Mouse (Mus musculus) limb, embryonic 12.5 days (tissue): Measurements from ENCODE around the gene Adal. TPM values are rescaled to one million over a fixed set of nuclear protein-coding genes. Genes with fewer than 3 reads are reported as not detected.
A peak's percentile ranks its signal among the peaks of the same experiment; 100 is the strongest.

ENCODE experiments used
- ATAC-seq: fragments of 200-750 bp; cut with Nextera tagmentation; 2 replicates; pipeline ENCODE4 v1.8.0; 2017; ENCODE audit warnings: low read depth, moderate TSS enrichment; ENCODE audit not compliant: insufficient number of reproducible peaks, insufficient read depth, low FRiP score, low TSS enrichment
- H3K27ac ChIP-seq: fragments of 300-500 bp; sonication (generic); 2 replicates; pipeline ENCODE4 v1.5.1; 2016; ENCODE audit warnings: mild to moderate bottlenecking, moderate library complexity
- H3K27me3 ChIP-seq: fragments of 300-500 bp; sonication (generic); 2 replicates; pipeline ENCODE4 v1.6.1; 2016; ENCODE audit warnings: mild to moderate bottlenecking, moderate library complexity
- H3K36me3 ChIP-seq: fragments of 300-500 bp; sonication (generic); 2 replicates; pipeline ENCODE4 v1.6.1; 2016; ENCODE audit warnings: mild to moderate bottlenecking, moderate library complexity
- H3K4me1 ChIP-seq: fragments of 300-500 bp; sonication (generic); replicated peaks from 2 replicates; pipeline ENCODE4 v1.6.1; 2016
- H3K4me2 ChIP-seq: fragments of 300-500 bp; sonication (generic); 2 replicates; pipeline ENCODE4 v1.6.1; 2016; ENCODE audit warnings: mild to moderate bottlenecking, moderate library complexity
- H3K4me3 ChIP-seq: fragments of 300-500 bp; sonication (generic); replicated peaks from 2 replicates; pipeline ENCODE4 v1.5.1; 2016; ENCODE audit warnings: mild to moderate bottlenecking
- H3K9ac ChIP-seq: fragments of 300-500 bp; sonication (generic); replicated peaks from 2 replicates; pipeline ENCODE4 v1.6.1; 2016; ENCODE audit warnings: mild to moderate bottlenecking, moderate library complexity
- H3K9me3 ChIP-seq: fragments of 300-500 bp; sonication (generic); 2 replicates; pipeline ENCODE4 v1.6.1; 2016; ENCODE audit warnings: mild to moderate bottlenecking, moderate library complexity
- WGBS: fragments of 180-500 bp; shearing (Covaris S2); methylation state at CpG from one replicate; pipeline ENCODE4 v1.1.7; 2016; 5-methylcytosine and 5-hydroxymethylcytosine counted together
- polyA plus RNA-seq: library from polyadenylated mRNA; unstranded; fragments of >200 nt; fragmentation: Nextera tagmentation; extraction: Ambion mirVana; gene quantifications from 2 replicates; pipeline ENCODE4 v1.2.1, GENCODE M21; 2016

Adal gene
- polyA plus RNA-seq, 1 experiment from 2014 or later: 22.7 TPM

DNA sequence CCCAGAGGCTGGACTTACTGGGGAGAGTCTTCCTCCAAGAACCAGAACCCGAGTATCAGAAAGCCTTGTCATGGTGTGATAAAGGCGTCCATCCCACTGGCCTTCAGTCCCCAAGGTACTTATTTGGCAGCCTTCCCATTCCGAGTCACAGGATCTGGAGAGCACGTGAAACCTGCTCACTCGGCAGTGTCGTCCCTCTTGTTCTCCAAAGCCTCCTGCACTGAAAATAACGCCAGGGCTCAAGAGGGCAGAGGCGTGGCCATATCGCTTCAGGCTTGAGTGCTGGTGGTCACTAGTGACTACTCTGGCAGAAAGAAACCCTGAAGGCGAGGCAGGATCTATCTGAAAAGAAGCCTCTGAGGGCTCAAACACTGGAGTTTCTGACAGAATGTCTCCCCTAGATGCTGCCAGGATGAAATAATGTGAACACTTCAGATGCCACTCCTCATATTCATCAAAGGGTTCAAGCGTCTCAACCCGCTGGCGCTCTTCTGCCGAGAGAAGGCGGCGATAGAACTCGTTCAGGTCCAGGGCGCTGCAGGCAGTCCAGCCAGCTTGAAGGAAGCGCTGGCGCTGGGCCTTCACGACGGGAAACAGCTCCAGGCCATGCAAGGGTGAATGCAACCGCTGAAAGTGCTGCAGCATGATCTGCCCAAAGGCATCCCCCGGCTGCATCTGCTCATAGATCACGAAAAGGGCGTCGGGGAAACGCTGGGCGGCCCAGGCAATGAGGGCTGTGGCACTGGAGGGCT, 786 bp upstream of the Adal start:
- Histone ChIP-seq H3K4me3 (peak overlapping the region; percentile 66), H3K36me3 (peaks cover 36% of the 10 kb centered on the region), H3K27me3 (no peaks in the 10 kb centered on the region), H3K4me1 (peaks cover 18% of the 10 kb centered on the region), H3K4me2 (peak overlapping the region; percentile 89), H3K27ac (peak overlapping the region; percentile 98), H3K9me3 (peaks cover 12% of the 10 kb centered on the region), H3K9ac (peak overlapping the region; percentile 88)
- ATAC-seq: no peak
- 59% methylated on average over 29 of the region's 29 CpGs for WGBS

GRCm38 (mm10) chr2:121141216-121142035, 1.2 kb downstream of the Adal start:
- Histone ChIP-seq H3K27ac (peak overlapping the region; percentile 98), H3K9me3 (peaks cover 12% of the 10 kb centered on the region), H3K4me1 (peaks cover 18% of the 10 kb centered on the region), H3K4me2 (peak overlapping the region; percentile 89), H3K27me3 (no peaks in the 10 kb centered on the region), H3K9ac (peak overlapping the region; percentile 88), H3K36me3 (peaks cover 50% of the 10 kb centered on the region), H3K4me3 (peak overlapping the region; percentile 66)
- no peak for ATAC-seq
- WGBS: 75% methylated on average over 16 of the region's 16 CpGs

DNA sequence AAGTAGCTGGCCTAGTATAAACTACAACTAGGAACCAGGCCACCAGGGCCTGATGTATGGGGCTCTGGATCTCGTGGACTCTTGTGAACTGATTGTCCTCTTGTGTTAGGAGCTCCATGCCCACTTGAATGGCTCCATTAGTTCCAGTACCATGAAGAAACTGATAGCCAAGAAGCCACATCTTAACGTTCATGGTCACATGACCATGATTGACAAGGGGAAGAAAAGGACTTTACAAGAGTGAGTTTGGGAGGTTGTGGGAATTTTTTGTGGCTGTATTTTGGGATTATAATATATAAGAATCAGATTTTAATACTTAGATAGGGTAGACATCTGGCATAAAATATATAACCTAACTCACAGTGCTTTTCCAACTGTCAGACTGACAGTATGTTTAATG, 2.2 kb downstream of the Adal start:
- WGBS: 81% methylated on average over 2 of the region's 2 CpGs
- Histone ChIP-seq H3K9me3 (peaks cover 12% of the 10 kb centered on the region), H3K4me1 (peaks cover 18% of the 10 kb centered on the region), H3K36me3 (peaks cover 58% of the 10 kb centered on the region), H3K9ac (no peak overlapping the region), H3K4me3 (no peak overlapping the region), H3K27me3 (no peaks in the 10 kb centered on the region), H3K4me2 (no peak overlapping the region), H3K27ac (no peak overlapping the region)
- no peak for ATAC-seq

- Histone ChIP-seq H3K4me3 (no peak overlapping the region), H3K4me2 (no peak overlapping the region), H3K9me3 (no peaks in the 10 kb centered on the region), H3K9ac (no peak overlapping the region), H3K36me3 (peaks cover 43% of the 10 kb centered on the region), H3K4me1 (no peaks in the 10 kb centered on the region), H3K27me3 (no peaks in the 10 kb centered on the region), H3K27ac (no peak overlapping the region)
- 80% methylated on average over 5 of the region's 5 CpGs for WGBS
- no peak for ATAC-seq
Observed at GRCm38 (mm10) chr2:121149679-121150078, 9.5 kb downstream of the Adal start.

DNA sequence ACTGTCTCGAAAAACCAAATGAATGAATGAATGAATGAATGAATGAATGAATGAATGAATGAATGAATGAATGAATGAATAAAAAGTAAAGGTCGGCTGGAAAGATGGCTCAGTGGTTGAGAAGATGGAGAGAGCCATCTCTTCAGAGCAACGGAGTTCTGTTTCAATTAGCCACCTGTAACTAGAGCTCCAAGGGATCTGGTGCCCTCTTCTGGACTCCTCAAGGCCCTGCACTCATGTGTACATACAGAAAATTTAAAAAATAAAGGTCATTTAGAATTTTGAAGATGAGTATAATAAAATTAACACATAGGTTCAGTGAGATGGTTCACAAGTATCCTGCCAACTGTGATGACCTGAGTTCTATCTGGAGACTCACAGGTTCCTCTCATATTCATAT, 12.9 kb downstream of the Adal start:
- Histone ChIP-seq H3K9me3 (no peaks in the 10 kb centered on the region), H3K4me1 (no peaks in the 10 kb centered on the region), H3K4me2 (no peak overlapping the region), H3K4me3 (no peak overlapping the region), H3K9ac (no peak overlapping the region), H3K27me3 (no peaks in the 10 kb centered on the region), H3K36me3 (peaks cover 29% of the 10 kb centered on the region), H3K27ac (no peak overlapping the region)
- no peak for ATAC-seq
- 88% methylated on average over 3 of the region's 3 CpGs for WGBS

DNA sequence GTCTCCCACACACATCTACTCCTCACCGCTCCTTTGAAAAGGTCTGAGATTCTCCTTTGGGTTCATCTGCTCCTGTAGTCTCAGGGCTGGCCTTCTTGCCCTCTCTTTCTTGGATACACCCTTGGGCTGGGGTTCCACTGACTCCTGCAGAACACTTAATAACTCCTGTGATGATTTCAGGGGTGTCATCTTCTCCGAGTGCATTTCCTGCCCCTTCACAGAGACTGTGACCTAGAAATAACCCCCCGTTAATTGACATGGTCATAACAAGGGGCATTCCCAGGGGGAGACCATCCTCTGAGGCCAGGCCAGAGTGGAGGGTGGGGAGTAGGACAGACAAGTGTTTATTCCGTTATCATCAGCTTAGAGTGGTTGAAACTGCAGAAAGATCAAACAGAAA, 28.9 kb downstream of the Adal start:
- Histone ChIP-seq H3K27me3 (no peaks in the 10 kb centered on the region), H3K9ac (peak overlapping the region; percentile 86; the same call in 1 of the 2 replicates), H3K9me3 (no peaks in the 10 kb centered on the region), H3K27ac (no peak overlapping the region), H3K4me2 (peak overlapping the region; percentile 90), H3K4me1 (peaks cover 21% of the 10 kb centered on the region), H3K4me3 (peak overlapping the region; percentile 80), H3K36me3 (peaks cover 38% of the 10 kb centered on the region)
- WGBS: 41% methylated on average over 4 of the region's 4 CpGs
- no peak for ATAC-seq

GRCm38 (mm10) chr2:121169902-121170301, 29.7 kb downstream of the Adal start:
- peak overlapping the region; percentile 90 for H3K4me2 ChIP-seq
- peak overlapping the region; percentile 80 for H3K4me3 ChIP-seq
- peak overlapping the region; percentile 86 for H3K9ac ChIP-seq
- peaks cover 21% of the 10 kb centered on the region for H3K4me1 ChIP-seq
- 7% methylated on average over 9 of the region's 9 CpGs for WGBS
- no peaks in the 10 kb centered on the region for H3K27me3 ChIP-seq
- H3K36me3 ChIP-seq: peaks cover 40% of the 10 kb centered on the region
- ATAC-seq: no peak
- no peaks in the 10 kb centered on the region for H3K9me3 ChIP-seq
- peak overlapping the region; percentile 90 for H3K27ac ChIP-seq

GRCm38 (mm10) chr2:121170481-121170971, 30.3 kb downstream of the Adal start, which contains the start of gene Tubgcp4:
Tubgcp4 (plus strand) TSS chr2:121170654.
- ATAC-seq: peak; percentile 44; the same call in 1 of the 2 replicates
- Histone ChIP-seq H3K9me3 (no peaks in the 10 kb centered on the region), H3K27me3 (no peaks in the 10 kb centered on the region), H3K4me2 (peak within 1 kb of the TSS; percentile 90), H3K9ac (peak within 1 kb of the TSS; percentile 86), H3K4me3 (peak within 1 kb of the TSS; percentile 80), H3K27ac (peak within 1 kb of the TSS; percentile 90), H3K4me1 (peaks cover 21% of the 10 kb centered on the region), H3K36me3 (peaks cover 43% of the 10 kb centered on the region)
- WGBS: under 1% methylated on average over 38 of the region's 38 CpGs

GRCm38 (mm10) chr2:121170980-121171742, 30.9 kb downstream of the Adal start, which contains the start of gene Zscan29:
Zscan29 (minus strand) TSS chr2:121171125.
- H3K36me3 ChIP-seq: peaks cover 43% of the 10 kb centered on the region
- no peaks in the 10 kb centered on the region for H3K9me3 ChIP-seq
- peak within 1 kb of the TSS; percentile 80 for H3K4me3 ChIP-seq
- peaks cover 21% of the 10 kb centered on the region for H3K4me1 ChIP-seq
- no peaks in the 10 kb centered on the region for H3K27me3 ChIP-seq
- under 1% methylated on average over 66 of the region's 66 CpGs for WGBS
- ATAC-seq: peak; percentile 95
- peak within 1 kb of the TSS; percentile 90 for H3K4me2 ChIP-seq
- peak within 1 kb of the TSS; percentile 86 for H3K9ac ChIP-seq
- H3K27ac ChIP-seq: peak within 1 kb of the TSS; percentile 90

DNA sequence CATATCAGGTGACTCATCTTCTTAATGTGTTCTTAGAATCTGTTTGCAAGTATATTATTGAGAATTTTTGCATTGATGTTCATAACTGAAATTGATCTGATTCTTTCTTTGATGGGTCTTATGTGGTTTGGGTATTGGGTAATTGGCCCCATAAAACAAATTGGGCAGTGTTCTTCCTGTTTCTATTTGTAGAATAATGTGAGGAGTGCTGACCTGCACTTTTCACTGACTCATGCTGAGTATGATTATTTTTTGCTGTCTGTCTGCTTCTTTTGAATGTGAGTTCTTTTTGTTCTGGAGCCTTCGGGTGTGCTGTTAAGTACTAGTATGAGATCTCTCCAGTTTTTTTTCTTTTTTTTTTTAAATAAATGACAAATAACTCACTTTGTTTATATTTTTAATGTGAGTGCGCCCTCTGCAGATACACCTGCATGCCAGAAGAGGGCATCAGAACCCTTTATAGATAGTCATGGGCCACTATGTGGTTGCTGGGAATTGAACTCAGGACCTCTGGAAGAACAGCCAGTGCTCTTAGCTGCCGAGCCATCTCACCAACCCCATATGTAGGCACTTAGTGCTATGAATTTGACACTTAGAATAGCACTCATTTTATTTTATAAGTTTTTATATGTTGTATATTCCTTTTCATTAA, 38.7 kb downstream of the Adal start:
- 97% methylated on average over 3 of the region's 3 CpGs for WGBS
- H3K4me1 ChIP-seq: no peaks in the 10 kb centered on the region
- no peak overlapping the region for H3K4me2 ChIP-seq
- peaks cover 88% of the 10 kb centered on the region for H3K36me3 ChIP-seq
- H3K9ac ChIP-seq: no peak overlapping the region
- ATAC-seq: no peak
- H3K27ac ChIP-seq: no peak overlapping the region
- no peak overlapping the region for H3K4me3 ChIP-seq
- no peaks in the 10 kb centered on the region for H3K9me3 ChIP-seq
- no peaks in the 10 kb centered on the region for H3K27me3 ChIP-seq
